Mouse (Mus musculus) small intestine, adult 2 months (tissue): ENCODE results near the gene Utf1.

Source experiments
- CTCF ChIP-seq: fragments of 200-500 bp; IDR thresholded peaks from 2 replicates; pipeline ENCODE4 v1.5.1; 2012; ENCODE audit warnings: low read depth, mild to moderate bottlenecking, control low read depth, inconsistent platforms, low read length, moderate library complexity, mixed read lengths; ENCODE audit not compliant: insufficient replicate concordance, insufficient read length; ENCODE audit errors: extremely low read depth
- POLR2A ChIP-seq: fragments of 200-500 bp; IDR thresholded peaks from 2 replicates; pipeline ENCODE4 v1.6.1; 2012; ENCODE audit warnings: low read depth, mild to moderate bottlenecking, control low read depth, inconsistent platforms, low read length, moderate library complexity

DNA sequence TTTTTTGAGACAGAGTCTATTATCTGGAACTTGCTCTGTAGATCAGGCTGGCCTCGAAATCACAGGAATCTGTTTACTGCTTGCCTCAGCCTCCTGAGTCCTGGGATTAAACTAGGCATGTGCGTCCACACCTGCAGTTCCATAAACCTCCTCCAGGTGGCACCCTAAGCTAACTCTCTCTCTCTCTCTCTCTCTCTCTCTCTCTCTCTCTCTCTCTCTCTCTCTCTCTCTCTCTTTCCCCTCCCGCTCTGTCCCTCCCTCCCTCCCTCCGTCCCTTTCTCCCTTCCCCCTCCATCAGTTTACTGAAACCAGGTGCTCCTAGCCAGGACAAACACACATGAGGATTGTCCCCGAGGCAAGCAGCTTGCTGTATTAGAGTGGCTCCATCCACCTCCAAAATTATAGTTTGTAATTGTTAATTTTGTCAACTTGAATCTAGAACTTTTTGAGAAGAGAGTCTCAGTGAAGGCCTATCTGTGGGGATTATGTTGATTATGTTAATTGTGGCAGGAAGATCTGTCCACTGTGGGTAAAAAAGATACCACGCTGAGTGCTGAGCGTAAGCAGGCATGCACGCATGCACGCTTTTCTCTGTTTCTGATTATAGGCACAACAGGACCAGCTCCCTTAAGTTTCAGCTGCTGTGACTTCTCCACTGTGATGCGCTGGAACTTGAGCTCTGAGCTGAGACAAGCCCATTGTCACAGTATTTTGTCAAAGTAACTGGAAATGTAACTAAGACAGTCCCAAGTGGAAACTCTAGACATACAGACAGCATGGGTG lies 25.9 kb downstream of the Utf1 start:
- TF ChIP-seq CTCF (peak; percentile 74; the same call in 1 of the 2 replicates), POLR2A (no peak)
